Mouse (Mus musculus): Measurements from ENCODE around the gene Glb1l2. TPM values are rescaled to one million over a fixed set of nuclear protein-coding genes. Genes with fewer than 3 reads are reported as not detected.

Glb1l2 gene
- polyA plus RNA-seq, 1 experiment from 2014 or later, result 1.9 TPM

GRCm38 (mm10) chr9:26725709-26726108 lies 80.6 kb downstream of the Glb1l2 start:
- 86% methylated on average over 3 of the region's 3 CpGs for WGBS
- H3K4me2 ChIP-seq (replicated peaks), result no peak overlapping the region
- no peak overlapping the region for H3K9ac ChIP-seq
- H3K36me3 ChIP-seq, result no peaks in the 10 kb centered on the region
- no peaks in the 10 kb centered on the region for H3K27me3 ChIP-seq (replicated peaks)
- no peak for ATAC-seq
- H3K4me3 ChIP-seq (replicated peaks), result no peak overlapping the region
- no peaks in the 10 kb centered on the region for H3K4me1 ChIP-seq (replicated peaks)
- no peaks in the 10 kb centered on the region for H3K9me3 ChIP-seq
- H3K27ac ChIP-seq, result no peak overlapping the region

GRCm38 (mm10) chr9:26721771-26722170 lies 84.5 kb downstream of the Glb1l2 start:
- no peak overlapping the region for H3K27ac ChIP-seq
- 72% methylated on average over 7 of the region's 7 CpGs for WGBS
- no peak for ATAC-seq
- no peak overlapping the region for H3K4me2 ChIP-seq (replicated peaks)
- H3K9me3 ChIP-seq, result no peaks in the 10 kb centered on the region
- no peak overlapping the region for H3K4me3 ChIP-seq (replicated peaks)
- H3K4me1 ChIP-seq (replicated peaks), result no peaks in the 10 kb centered on the region
- H3K36me3 ChIP-seq, result no peaks in the 10 kb centered on the region
- no peaks in the 10 kb centered on the region for H3K27me3 ChIP-seq (replicated peaks)
- H3K9ac ChIP-seq, result no peak overlapping the region

- H3K27me3 ChIP-seq (replicated peaks), result no peaks in the 10 kb centered on the region
- WGBS, result 71% methylated on average over 3 of the region's 3 CpGs
- no peaks in the 10 kb centered on the region for H3K36me3 ChIP-seq
- H3K9me3 ChIP-seq, result no peaks in the 10 kb centered on the region
- no peak overlapping the region for H3K27ac ChIP-seq
- no peak for ATAC-seq
- no peak overlapping the region for H3K4me3 ChIP-seq (replicated peaks)
- no peak overlapping the region for H3K9ac ChIP-seq
- H3K4me1 ChIP-seq (replicated peaks), result no peaks in the 10 kb centered on the region
- H3K4me2 ChIP-seq (replicated peaks), result no peak overlapping the region
These were observed 87.9 kb downstream of the Glb1l2 start for GRCm38 (mm10) chr9:26718388-26718787.

Other genes with a start within 250 kb of the Glb1l2 start
- gene B3gat1, start 72.7 kb downstream of the Glb1l2 start, polyA plus RNA-seq (2015; fragmentation: Nextera tagmentation; extraction: Ambion mirVana), result 0.21 and 0.32 TPM in 2 replicates
- not detected in 2 replicates for gene Glb1l3, start 54.4 kb upstream of the Glb1l2 start, polyA plus RNA-seq (2015; fragmentation: Nextera tagmentation; extraction: Ambion mirVana)
- gene Gm1110, start 116.6 kb upstream of the Glb1l2 start, polyA plus RNA-seq (2015; fragmentation: Nextera tagmentation; extraction: Ambion mirVana), result not detected in 2 replicates
- 34.7 and 36.6 TPM in 2 replicates for gene Acad8, start 193.1 kb upstream of the Glb1l2 start, polyA plus RNA-seq (2015; fragmentation: Nextera tagmentation; extraction: Ambion mirVana)
- gene Thyn1, start 193.2 kb upstream of the Glb1l2 start, polyA plus RNA-seq (2015; fragmentation: Nextera tagmentation; extraction: Ambion mirVana), result 148 and 154 TPM in 2 replicates
- 30.9 and 32.3 TPM in 2 replicates for gene Vps26b, start 223.6 kb upstream of the Glb1l2 start, polyA plus RNA-seq (2015; fragmentation: Nextera tagmentation; extraction: Ambion mirVana)
- gene Ncapd3, start 223.7 kb upstream of the Glb1l2 start, polyA plus RNA-seq (2015; fragmentation: Nextera tagmentation; extraction: Ambion mirVana), result 23.7 and 25.9 TPM in 2 replicates